Mouse (Mus musculus): Measurements from ENCODE around the gene Myo9a. TPM values are rescaled to one million over a fixed set of nuclear protein-coding genes. Genes with fewer than 3 reads are reported as not detected.

Gene Myo9a
- polyA plus RNA-seq, 1 experiment from 2014 or later: 13.1 TPM

DNA sequence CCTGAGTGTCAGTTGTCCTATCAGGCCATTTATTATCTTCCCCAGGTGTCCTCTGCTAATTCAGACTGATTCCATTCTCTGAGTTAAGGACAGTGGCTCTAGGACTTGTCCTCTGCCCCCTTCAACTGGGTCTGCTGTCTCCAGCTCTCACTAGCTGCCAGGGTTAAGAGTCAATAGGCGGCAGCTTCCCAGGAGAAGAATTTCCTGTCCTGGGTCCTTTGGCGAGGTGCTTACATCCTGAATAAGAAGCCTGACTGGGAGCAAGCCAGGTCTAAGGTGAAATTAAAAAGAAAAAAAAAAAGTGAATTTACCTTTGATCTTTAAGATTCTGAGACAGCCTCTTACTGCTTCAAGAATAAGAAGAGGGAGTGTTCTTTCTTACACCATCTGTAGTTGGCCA lies 189.0 kb downstream of the Myo9a start:
- Histone ChIP-seq H3K4me1 (no peaks in the 10 kb centered on the region; the same call in 1 of the 2 replicates), H3K27me3 (no peaks in the 10 kb centered on the region), H3K9me3 (replicated peaks) (no peaks in the 10 kb centered on the region), H3K4me2 (replicated peaks) (no peak overlapping the region), H3K27ac (replicated peaks) (no peak overlapping the region), H3K9ac (no peak overlapping the region), H3K4me3 (replicated peaks) (no peak overlapping the region), H3K36me3 (no peaks in the 10 kb centered on the region)
- WGBS: 59% methylated on average over 2 of the region's 2 CpGs
- ATAC-seq (ENCODE audit: insufficient number of reproducible peaks, low FRiP score, low TSS enrichment, low read depth): no peak

DNA sequence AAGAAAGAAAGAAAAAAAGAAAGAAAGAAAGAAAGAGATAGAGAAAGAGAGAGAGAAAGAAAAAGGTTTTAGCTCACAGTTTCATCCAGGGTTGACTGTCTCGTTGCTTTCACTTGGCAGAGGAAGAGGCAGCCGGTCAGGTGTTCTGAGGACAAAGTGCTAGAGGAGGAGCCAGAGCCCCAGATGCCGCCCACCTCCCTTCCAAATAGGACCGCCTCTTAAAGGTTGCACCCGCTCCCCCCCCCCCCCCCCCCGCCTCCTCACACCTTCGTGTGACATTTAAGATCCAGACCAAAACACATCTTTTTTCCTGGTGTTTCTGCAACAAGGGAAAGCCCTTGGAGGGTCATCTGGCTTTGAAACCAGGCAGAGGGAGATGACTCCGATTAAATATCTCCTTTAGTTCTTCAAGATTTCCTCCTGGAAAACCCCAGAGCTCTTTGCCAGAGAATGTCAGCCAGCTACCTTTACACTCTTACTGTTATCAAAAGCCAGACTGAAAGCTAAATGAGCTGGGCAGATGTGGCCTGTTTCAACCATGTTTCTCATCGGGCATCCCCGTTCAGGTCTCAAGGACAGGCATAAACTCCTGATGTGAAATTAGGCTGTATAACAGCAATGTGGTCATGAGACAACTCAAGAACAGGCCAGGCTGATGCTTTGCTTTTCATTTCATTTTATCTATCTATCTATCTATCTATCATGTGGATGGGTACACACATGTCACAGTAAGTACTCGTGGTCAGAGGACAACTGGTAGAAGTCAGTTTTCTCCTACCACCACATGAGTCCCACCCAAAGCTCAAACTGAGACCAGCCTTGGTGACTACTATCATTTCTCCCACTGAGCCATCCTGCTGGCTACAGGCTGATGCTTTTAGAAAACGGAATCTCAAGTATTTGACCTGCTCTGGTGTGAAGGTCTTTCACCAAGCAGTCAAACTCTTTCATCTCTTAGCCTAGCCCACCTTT lies 190.5 kb downstream of the Myo9a start:
- 69% methylated on average over 11 of the region's 12 CpGs for WGBS
- H3K36me3 ChIP-seq: no peaks in the 10 kb centered on the region
- no peaks in the 10 kb centered on the region for H3K27me3 ChIP-seq
- no peaks in the 10 kb centered on the region for H3K9me3 ChIP-seq (replicated peaks)
- H3K27ac ChIP-seq (replicated peaks): 0 out of 2 replicates have a peak overlapping the region, but pooled peaks have one; percentile 23
- H3K4me2 ChIP-seq (replicated peaks): no peak overlapping the region
- H3K4me1 ChIP-seq: no peaks in the 10 kb centered on the region; the same call in 1 of the 2 replicates
- no peak overlapping the region for H3K9ac ChIP-seq
- H3K4me3 ChIP-seq (replicated peaks): no peak overlapping the region
- no peak for ATAC-seq (ENCODE audit: insufficient number of reproducible peaks, low FRiP score, low TSS enrichment, low read depth)

GRCm38 (mm10) chr9:59941885-59942350 lies 191.2 kb downstream of the Myo9a start:
- Histone ChIP-seq H3K27ac (replicated peaks) (0 out of 2 replicates have a peak overlapping the region, but pooled peaks have one; percentile 23), H3K9me3 (replicated peaks) (no peaks in the 10 kb centered on the region), H3K9ac (no peak overlapping the region), H3K36me3 (no peaks in the 10 kb centered on the region), H3K4me1 (no peaks in the 10 kb centered on the region; the same call in 1 of the 2 replicates), H3K4me3 (replicated peaks) (no peak overlapping the region), H3K27me3 (no peaks in the 10 kb centered on the region), H3K4me2 (replicated peaks) (no peak overlapping the region)
- WGBS: 50% methylated on average over 9 of the region's 9 CpGs
- ATAC-seq (ENCODE audit: insufficient number of reproducible peaks, low FRiP score, low TSS enrichment, low read depth): no peak

- no peak overlapping the region for H3K9ac ChIP-seq
- WGBS: 37% methylated on average over 5 of the region's 5 CpGs
- no peak overlapping the region for H3K4me3 ChIP-seq (replicated peaks)
- H3K4me1 ChIP-seq: no peaks in the 10 kb centered on the region; the same call in 1 of the 2 replicates
- H3K9me3 ChIP-seq (replicated peaks): no peaks in the 10 kb centered on the region
- H3K27ac ChIP-seq (replicated peaks): no peak overlapping the region
- ATAC-seq (ENCODE audit: insufficient number of reproducible peaks, low FRiP score, low TSS enrichment, low read depth): no peak
- no peaks in the 10 kb centered on the region for H3K36me3 ChIP-seq
- no peak overlapping the region for H3K4me2 ChIP-seq (replicated peaks)
- H3K27me3 ChIP-seq: no peaks in the 10 kb centered on the region
Measured at GRCm38 (mm10) chr9:59942501-59943085, 191.9 kb downstream of the Myo9a start.

DNA sequence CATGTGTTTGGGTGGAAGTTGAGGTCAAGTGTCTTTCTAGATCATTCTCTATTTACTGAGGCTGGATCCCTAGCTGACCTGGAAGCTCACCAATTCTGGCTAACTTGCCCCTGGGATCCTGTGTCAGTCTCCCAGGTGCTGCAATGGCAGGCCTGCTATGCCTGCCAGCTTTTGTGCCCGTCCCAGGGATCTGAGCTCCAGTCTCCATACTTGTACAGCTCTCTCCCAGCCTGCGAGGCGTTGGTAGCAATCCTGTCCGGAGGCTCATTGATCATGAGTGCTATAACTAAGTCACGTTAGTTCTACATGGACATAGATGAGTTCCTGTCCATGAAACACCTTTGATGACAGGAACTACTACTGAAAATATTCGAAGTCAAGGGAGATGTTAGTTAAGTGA lies 193.1 kb downstream of the Myo9a start:
- no peaks in the 10 kb centered on the region for H3K36me3 ChIP-seq
- H3K4me3 ChIP-seq (replicated peaks): no peak overlapping the region
- no peak for ATAC-seq (ENCODE audit: insufficient number of reproducible peaks, low FRiP score, low TSS enrichment, low read depth)
- H3K9me3 ChIP-seq (replicated peaks): no peaks in the 10 kb centered on the region
- 86% methylated on average over 6 of the region's 6 CpGs for WGBS
- no peak overlapping the region for H3K27ac ChIP-seq (replicated peaks)
- no peaks in the 10 kb centered on the region; the same call in 1 of the 2 replicates for H3K4me1 ChIP-seq
- H3K4me2 ChIP-seq (replicated peaks): no peak overlapping the region
- no peaks in the 10 kb centered on the region for H3K27me3 ChIP-seq
- H3K9ac ChIP-seq: no peak overlapping the region

DNA sequence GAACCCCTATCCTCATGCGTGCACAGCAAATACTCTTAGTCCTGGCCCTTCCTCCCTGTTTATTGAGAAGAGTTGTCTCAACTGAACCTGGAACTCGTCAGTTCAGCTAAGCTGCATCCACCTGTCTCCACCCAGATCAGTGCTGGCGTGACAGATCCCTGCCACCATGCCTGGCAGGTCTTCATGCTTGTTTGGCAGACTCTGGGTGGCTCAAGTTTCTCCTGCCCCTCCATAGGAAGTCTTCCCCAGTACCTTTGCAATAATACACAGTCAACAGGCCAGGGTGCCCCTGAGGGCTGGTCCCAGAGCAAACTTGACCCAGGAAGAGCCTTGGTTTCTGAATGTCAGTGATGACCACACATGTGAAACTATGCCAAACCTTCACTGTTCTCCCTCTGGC lies 194.5 kb downstream of the Myo9a start:
- no peaks in the 10 kb centered on the region for H3K9me3 ChIP-seq (replicated peaks)
- no peak overlapping the region for H3K27ac ChIP-seq (replicated peaks)
- H3K4me2 ChIP-seq (replicated peaks): no peak overlapping the region
- no peak overlapping the region for H3K9ac ChIP-seq
- no peak for ATAC-seq (ENCODE audit: insufficient number of reproducible peaks, low FRiP score, low TSS enrichment, low read depth)
- no peaks in the 10 kb centered on the region; the same call in 1 of the 2 replicates for H3K4me1 ChIP-seq
- H3K4me3 ChIP-seq (replicated peaks): no peak overlapping the region
- 54% methylated on average over 3 of the region's 3 CpGs for WGBS
- no peaks in the 10 kb centered on the region for H3K27me3 ChIP-seq
- no peaks in the 10 kb centered on the region for H3K36me3 ChIP-seq

GRCm38 (mm10) chr9:59947271-59947670 lies 196.6 kb downstream of the Myo9a start:
- Histone ChIP-seq H3K4me2 (replicated peaks) (no peak overlapping the region), H3K27me3 (no peaks in the 10 kb centered on the region), H3K9me3 (replicated peaks) (no peaks in the 10 kb centered on the region), H3K4me3 (replicated peaks) (no peak overlapping the region), H3K27ac (replicated peaks) (no peak overlapping the region), H3K9ac (no peak overlapping the region), H3K4me1 (no peaks in the 10 kb centered on the region), H3K36me3 (no peaks in the 10 kb centered on the region)
- no peak for ATAC-seq (ENCODE audit: insufficient number of reproducible peaks, low FRiP score, low TSS enrichment, low read depth)
- 83% methylated on average over 8 of the region's 8 CpGs for WGBS

DNA sequence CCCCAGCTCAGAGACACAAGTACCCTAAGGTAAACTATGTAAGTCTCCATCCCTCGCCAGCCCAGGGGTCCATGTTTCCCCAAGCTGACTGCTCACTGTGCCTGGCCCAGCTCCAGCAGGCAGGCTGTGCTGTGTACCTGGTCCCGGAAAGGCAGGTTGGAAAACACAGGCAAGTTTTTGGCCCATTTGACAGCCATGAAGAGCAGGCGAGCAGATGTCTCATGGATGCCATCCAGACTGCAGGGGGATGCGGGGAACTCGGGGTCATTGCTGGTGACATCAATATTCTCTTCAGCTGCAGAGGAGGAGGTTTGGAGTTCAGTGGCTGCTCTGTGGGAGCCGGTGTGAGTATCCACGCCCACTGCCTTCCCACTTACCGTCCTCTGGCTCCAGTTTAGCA lies 197.5 kb downstream of the Myo9a start:
- Histone ChIP-seq H3K4me1 (no peaks in the 10 kb centered on the region), H3K9me3 (replicated peaks) (no peaks in the 10 kb centered on the region), H3K9ac (no peak overlapping the region), H3K4me3 (replicated peaks) (no peak overlapping the region), H3K4me2 (replicated peaks) (no peak overlapping the region), H3K27me3 (no peaks in the 10 kb centered on the region), H3K36me3 (no peaks in the 10 kb centered on the region), H3K27ac (replicated peaks) (no peak overlapping the region)
- WGBS: 60% methylated on average over 8 of the region's 8 CpGs
- no peak for ATAC-seq (ENCODE audit: insufficient number of reproducible peaks, low FRiP score, low TSS enrichment, low read depth)

DNA sequence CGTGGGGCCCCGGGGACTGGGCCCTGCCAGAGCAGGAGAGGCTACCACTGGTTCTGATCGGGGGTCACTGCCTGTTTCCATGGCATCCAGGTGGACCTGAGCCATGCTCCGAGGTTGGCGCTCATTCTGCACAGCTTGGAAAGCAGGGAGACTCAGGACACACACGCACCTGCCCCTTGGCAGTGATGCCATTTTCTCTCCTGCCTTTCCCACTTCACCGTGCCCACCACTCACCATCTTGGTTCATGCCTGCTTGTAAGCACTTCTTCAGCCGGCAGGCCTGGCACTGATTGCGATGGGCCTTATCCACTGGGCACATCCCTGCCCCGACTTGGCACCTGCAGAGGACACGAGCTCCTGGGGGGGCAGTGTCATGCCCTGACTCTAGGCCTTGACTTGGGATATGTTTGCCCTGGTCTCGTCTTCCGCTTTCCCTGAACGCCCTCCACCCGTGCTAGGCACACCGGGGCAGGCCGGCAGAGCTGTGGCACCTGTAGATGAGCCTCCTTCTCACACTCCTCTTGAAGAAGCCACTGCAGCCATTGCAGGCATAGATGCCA lies 198.1 kb downstream of the Myo9a start:
- 87% methylated on average over 17 of the region's 17 CpGs for WGBS
- Histone ChIP-seq H3K4me1 (no peaks in the 10 kb centered on the region), H3K9ac (no peak overlapping the region), H3K27ac (replicated peaks) (no peak overlapping the region), H3K36me3 (no peaks in the 10 kb centered on the region), H3K4me2 (replicated peaks) (no peak overlapping the region), H3K27me3 (no peaks in the 10 kb centered on the region), H3K9me3 (replicated peaks) (no peaks in the 10 kb centered on the region), H3K4me3 (replicated peaks) (no peak overlapping the region)
- ATAC-seq (ENCODE audit: insufficient number of reproducible peaks, low FRiP score, low TSS enrichment, low read depth): no peak

GRCm38 (mm10) chr9:59949511-59949910 lies 198.8 kb downstream of the Myo9a start:
- ATAC-seq (ENCODE audit: insufficient number of reproducible peaks, low FRiP score, low TSS enrichment, low read depth): no peak
- Histone ChIP-seq H3K4me3 (replicated peaks) (no peak overlapping the region), H3K27ac (replicated peaks) (no peak overlapping the region), H3K36me3 (no peaks in the 10 kb centered on the region), H3K4me1 (no peaks in the 10 kb centered on the region), H3K4me2 (replicated peaks) (no peak overlapping the region), H3K9me3 (replicated peaks) (no peaks in the 10 kb centered on the region), H3K27me3 (no peaks in the 10 kb centered on the region), H3K9ac (no peak overlapping the region)
- 79% methylated on average over 6 of the region's 6 CpGs for WGBS

- no peaks in the 10 kb centered on the region for H3K9me3 ChIP-seq (replicated peaks)
- H3K4me1 ChIP-seq: 0 out of 2 replicates have a peak, but pooled peaks cover 2% of the 10 kb centered on the region
- no peak overlapping the region for H3K4me3 ChIP-seq (replicated peaks)
- H3K4me2 ChIP-seq (replicated peaks): no peak overlapping the region
- no peaks in the 10 kb centered on the region for H3K27me3 ChIP-seq
- no peak for ATAC-seq (ENCODE audit: insufficient number of reproducible peaks, low FRiP score, low TSS enrichment, low read depth)
- no peaks in the 10 kb centered on the region for H3K36me3 ChIP-seq
- WGBS: 82% methylated on average over 5 of the region's 5 CpGs
- no peak overlapping the region for H3K9ac ChIP-seq
- H3K27ac ChIP-seq (replicated peaks): no peak overlapping the region
Measured at GRCm38 (mm10) chr9:59949981-59950380, 199.3 kb downstream of the Myo9a start.

Measured in embryonic facial prominence, embryonic 15.5 days (tissue).